Mouse (Mus musculus): ENCODE measurements around the gene Slc9a9.

- TF ChIP-seq CTCF (IDR thresholded peaks at IDR 0.05; ENCODE audit: insufficient read depth, low read depth, low read length) (no peak), POLR2A (IDR thresholded peaks at IDR 0.05; ENCODE audit: insufficient read depth, low read depth, low read length) (no peak)
Observed at GRCm38 (mm10) chr9:95189218-95189605, 519.5 kb downstream of the Slc9a9 start.

Measured in olfactory bulb, adult 2 months (tissue).